Mouse (Mus musculus) layer of hippocampus, adult 8-10 months (tissue): ENCODE data around the gene Gm14597. TPM values are rescaled to one million over a fixed set of nuclear protein-coding genes. Genes with fewer than 3 reads are reported as not detected.
"Not testable (repeated sequence)": the region's sequence is repeated elsewhere in the genome, so short reads cannot be mapped to it uniquely, and the experiment has no call there.

ENCODE experiments used
- DNase-seq, 2 experiments: peaks; one replicate each; pipeline ENCODE4 v3.0.0; 2022; ENCODE audit warnings: low spot score in 2 of 2
- total RNA-seq, 4 experiments: library from RNA; stranded (reverse); gene quantifications; 2 replicates each; pipeline ENCODE4 v1.2.4; 2022

The Gm14597 gene
- total RNA-seq: not detected

GRCm38 (mm10) chrX:53608879-53609278 lies at the start of gene Gm14597:
Gm14597 (minus strand) TSS chrX:53608979.
- DNase-seq: not testable (repeated sequence)

GRCm38 (mm10) chrX:53652917-53653316 lies 44.1 kb upstream of the Gm14597 start:
- DNase-seq: not testable (repeated sequence)

GRCm38 (mm10) chrX:53645885-53646284 lies 37.1 kb upstream of the Gm14597 start:
- no peak for DNase-seq

- peak; percentile 54 to 71 for DNase-seq
These were observed 34.5 kb upstream of the Gm14597 start, which contains the start of gene Rtl8a for GRCm38 (mm10) chrX:53642980-53643961. Rtl8a (minus strand) TSS chrX:53643682.

GRCm38 (mm10) chrX:53642604-53642979 lies 33.8 kb upstream of the Gm14597 start:
- not testable (repeated sequence) for DNase-seq

- DNase-seq: not testable (repeated sequence)
These were observed 29.3 kb upstream of the Gm14597 start for GRCm38 (mm10) chrX:53638107-53638506.

- not testable (repeated sequence) for DNase-seq
These were observed 2.6 kb upstream of the Gm14597 start for GRCm38 (mm10) chrX:53611395-53611794.

- peak; percentile 35 to 65 for DNase-seq
These were observed 1.8 kb upstream of the Gm14597 start for GRCm38 (mm10) chrX:53610571-53610970.

- peak; percentile 6 to 12 for DNase-seq
These were observed 511 bp downstream of the Gm14597 start for GRCm38 (mm10) chrX:53608122-53608813.

- peak; percentile 69 to 73 for DNase-seq
These were observed 1.3 kb downstream of the Gm14597 start, which contains the start of gene Rtl8c for GRCm38 (mm10) chrX:53607242-53608121. Rtl8c (plus strand) TSS chrX:53608032.

- not testable (repeated sequence) for DNase-seq
These were observed 2.6 kb downstream of the Gm14597 start for GRCm38 (mm10) chrX:53606176-53606575.

GRCm38 (mm10) chrX:53599993-53600392 lies 8.8 kb downstream of the Gm14597 start:
- DNase-seq: peak in 1 of 2 experiments; percentile 67

GRCm38 (mm10) chrX:53583404-53583803 lies 25.4 kb downstream of the Gm14597 start:
- not testable (repeated sequence) for DNase-seq

GRCm38 (mm10) chrX:53581407-53581806 lies 27.4 kb downstream of the Gm14597 start:
- not testable (repeated sequence) for DNase-seq

GRCm38 (mm10) chrX:53579311-53579710 lies 29.5 kb downstream of the Gm14597 start:
- DNase-seq: no peak

Other genes with a start within 250 kb of the Gm14597 start
- gene Mospd1, start 238.5 kb downstream of the Gm14597 start, total RNA-seq: 10 to 100 TPM in 3 of 4 experiments, 1 to 10 TPM in 1; 9.4 to 13.8 (median 11.5) TPM
- gene Etd, start 174.1 kb downstream of the Gm14597 start, total RNA-seq: not detected
- gene Rtl8c, start 947 bp downstream of the Gm14597 start, total RNA-seq: 100 to 1,000 TPM; 174 to 229 (median 190) TPM
- gene Rtl8a, start 34.7 kb upstream of the Gm14597 start, total RNA-seq: 100 to 1,000 TPM; 171 to 286 (median 234) TPM
- 100 to 1,000 TPM; 166 to 180 (median 174) TPM for gene Rtl8b, start 61.4 kb upstream of the Gm14597 start, total RNA-seq
- under 1 TPM in 2 of 4 experiments, not detected in 2; 0.23 to 0.30 TPM for gene 4930502E18Rik, start 115.8 kb upstream of the Gm14597 start, total RNA-seq
- not detected for gene 1700013H16Rik, start 148.9 kb upstream of the Gm14597 start, total RNA-seq
- gene Zfp36l3, start 167.4 kb upstream of the Gm14597 start, total RNA-seq: not detected
- gene Xlr, start 188.7 kb upstream of the Gm14597 start, total RNA-seq: 1 to 10 TPM in 3 of 4 experiments, under 1 TPM in 1; 0.68 to 6.2 (median 3.2) TPM